Mouse (Mus musculus) megakaryocyte, embryonic 14.5 days (primary cell): ENCODE data around the gene Ache.

Experiments
- FLI1 ChIP-seq: IDR thresholded peaks from 2 replicates; pipeline ENCODE4 v1.6.1; 2012; ENCODE audit warnings: low read length, inconsistent platforms, mixed read lengths
- GATA1 ChIP-seq: IDR thresholded peaks from 3 replicates; pipeline ENCODE4 v1.6.1; 2012; ENCODE audit warnings: mixed read lengths, low read length, inconsistent platforms, borderline replicate concordance

- no peak for TF ChIP-seq GATA1
- TF ChIP-seq FLI1, result no peak
Observed at GRCm38 (mm10) chr5:137291381-137291926, 4.1 kb downstream of the Ache start.
